Mouse (Mus musculus): Measurements from ENCODE around the gene Gm10961. TPM values are rescaled to one million over a fixed set of nuclear protein-coding genes. Genes with fewer than 3 reads are reported as not detected.

The Gm10961 gene
- not detected in 2 replicates for polyA plus RNA-seq (2015; fragmentation: Nextera tagmentation; extraction: Ambion mirVana)

- Histone ChIP-seq H3K36me3 (peaks cover 34% of the 10 kb centered on the region), H3K9me3 (no peaks in the 10 kb centered on the region), H3K4me1 (peaks cover 17% of the 10 kb centered on the region), H3K27me3 (replicated peaks) (no peaks in the 10 kb centered on the region), H3K9ac (peak within 1 kb of the TSS; percentile 97), H3K27ac (replicated peaks) (peak within 1 kb of the TSS; percentile 92), H3K4me2 (peak within 1 kb of the TSS; percentile 91), H3K4me3 (peak within 1 kb of the TSS; percentile 94)
- under 1% methylated on average over 47 of the region's 48 CpGs for WGBS
- peak; percentile 52; the same call in 1 of the 2 replicates for ATAC-seq (ENCODE audit: extremely low read depth, insufficient number of reproducible peaks, low FRiP score, low TSS enrichment)
Observed at GRCm38 (mm10) chr3:107630682-107631522, at the start of gene Gm10961. Gm10961 (plus strand) TSS chr3:107631322.

GRCm38 (mm10) chr3:107582130-107582874 is 48.8 kb upstream of the Gm10961 start:
- Histone ChIP-seq H3K4me1 (peaks cover 29% of the 10 kb centered on the region), H3K4me2 (peak overlapping the region; percentile 79), H3K9ac (peak overlapping the region; percentile 67), H3K27me3 (replicated peaks) (peaks cover 89% of the 10 kb centered on the region), H3K9me3 (no peaks in the 10 kb centered on the region), H3K4me3 (peak overlapping the region; percentile 50), H3K36me3 (no peaks in the 10 kb centered on the region), H3K27ac (replicated peaks) (no peak overlapping the region)
- no peak for ATAC-seq (ENCODE audit: extremely low read depth, insufficient number of reproducible peaks, low FRiP score, low TSS enrichment)
- 3% methylated on average over 18 of the region's 18 CpGs for WGBS

GRCm38 (mm10) chr3:107582875-107583767 is 48.0 kb upstream of the Gm10961 start:
- no peaks in the 10 kb centered on the region for H3K36me3 ChIP-seq
- H3K9ac ChIP-seq: peak overlapping the region; percentile 67
- H3K4me3 ChIP-seq: peak overlapping the region; percentile 50
- H3K27ac ChIP-seq (replicated peaks): no peak overlapping the region
- H3K4me1 ChIP-seq: peaks cover 22% of the 10 kb centered on the region
- ATAC-seq (ENCODE audit: extremely low read depth, insufficient number of reproducible peaks, low FRiP score, low TSS enrichment): no peak
- peak overlapping the region; percentile 79 for H3K4me2 ChIP-seq
- peaks cover 97% of the 10 kb centered on the region for H3K27me3 ChIP-seq (replicated peaks)
- no peaks in the 10 kb centered on the region for H3K9me3 ChIP-seq
- WGBS: 1% methylated on average over 65 of the region's 65 CpGs

GRCm38 (mm10) chr3:107583893-107584292 is 47.2 kb upstream of the Gm10961 start:
- ATAC-seq (ENCODE audit: extremely low read depth, insufficient number of reproducible peaks, low FRiP score, low TSS enrichment): no peak
- Histone ChIP-seq H3K36me3 (no peaks in the 10 kb centered on the region), H3K4me1 (peaks cover 22% of the 10 kb centered on the region), H3K9me3 (no peaks in the 10 kb centered on the region), H3K4me2 (no peak overlapping the region), H3K4me3 (no peak overlapping the region), H3K9ac (no peak overlapping the region), H3K27me3 (replicated peaks) (peaks cover 98% of the 10 kb centered on the region), H3K27ac (replicated peaks) (no peak overlapping the region)
- 18% methylated on average over 1 of the region's 1 CpGs for WGBS

GRCm38 (mm10) chr3:107586504-107586903 is 44.6 kb upstream of the Gm10961 start:
- Histone ChIP-seq H3K9ac (no peak overlapping the region), H3K9me3 (no peaks in the 10 kb centered on the region), H3K36me3 (no peaks in the 10 kb centered on the region), H3K4me2 (no peak overlapping the region; the same call in 1 of the 2 replicates), H3K27me3 (replicated peaks) (peaks cover 98% of the 10 kb centered on the region), H3K4me3 (no peak overlapping the region), H3K27ac (replicated peaks) (no peak overlapping the region), H3K4me1 (peaks cover 22% of the 10 kb centered on the region)
- ATAC-seq (ENCODE audit: extremely low read depth, insufficient number of reproducible peaks, low FRiP score, low TSS enrichment): no peak
- WGBS: 49% methylated on average over 6 of the region's 6 CpGs

GRCm38 (mm10) chr3:107591612-107592011 is 39.5 kb upstream of the Gm10961 start:
- no peak for ATAC-seq (ENCODE audit: extremely low read depth, insufficient number of reproducible peaks, low FRiP score, low TSS enrichment)
- no peak overlapping the region for H3K4me3 ChIP-seq

GRCm38 (mm10) chr3:107593632-107594031 is 37.5 kb upstream of the Gm10961 start:
- no peak overlapping the region for H3K27ac ChIP-seq (replicated peaks)
- H3K36me3 ChIP-seq: no peaks in the 10 kb centered on the region
- no peak overlapping the region for H3K9ac ChIP-seq
- no peak overlapping the region for H3K4me2 ChIP-seq
- peaks cover 97% of the 10 kb centered on the region for H3K27me3 ChIP-seq (replicated peaks)
- no peak for ATAC-seq (ENCODE audit: extremely low read depth, insufficient number of reproducible peaks, low FRiP score, low TSS enrichment)
- no peak overlapping the region for H3K4me3 ChIP-seq
- peaks cover 21% of the 10 kb centered on the region for H3K4me1 ChIP-seq
- 56% methylated on average over 2 of the region's 2 CpGs for WGBS
- no peaks in the 10 kb centered on the region for H3K9me3 ChIP-seq

More at GRCm38 (mm10) chr3:107591612-107592011, 39.5 kb upstream of the Gm10961 start:
- no peak overlapping the region for H3K4me2 ChIP-seq
- peaks cover 99% of the 10 kb centered on the region for H3K27me3 ChIP-seq (replicated peaks)
- peaks cover 24% of the 10 kb centered on the region for H3K4me1 ChIP-seq
- H3K36me3 ChIP-seq: no peaks in the 10 kb centered on the region
- no peak overlapping the region for H3K9ac ChIP-seq
- 68% methylated on average over 1 of the region's 1 CpGs for WGBS
- no peaks in the 10 kb centered on the region for H3K9me3 ChIP-seq
- no peak overlapping the region for H3K27ac ChIP-seq (replicated peaks)

GRCm38 (mm10) chr3:107594662-107595263 is 36.4 kb upstream of the Gm10961 start, which contains the start of gene Alx3:
Alx3 (plus strand) TSS chr3:107595031.
- H3K4me2 ChIP-seq: peak within 1 kb of the TSS; percentile 74
- no peaks in the 10 kb centered on the region for H3K36me3 ChIP-seq
- H3K4me3 ChIP-seq: peak within 1 kb of the TSS; percentile 52
- H3K27me3 ChIP-seq (replicated peaks): peaks cover 97% of the 10 kb centered on the region
- peaks cover 21% of the 10 kb centered on the region for H3K4me1 ChIP-seq
- no peak for ATAC-seq (ENCODE audit: extremely low read depth, insufficient number of reproducible peaks, low FRiP score, low TSS enrichment)
- H3K27ac ChIP-seq (replicated peaks): no peak within 1 kb of the TSS
- 1% methylated on average over 41 of the region's 46 CpGs for WGBS
- H3K9ac ChIP-seq: peak within 1 kb of the TSS; percentile 71
- H3K9me3 ChIP-seq: no peaks in the 10 kb centered on the region

GRCm38 (mm10) chr3:107595264-107595937 is 35.7 kb upstream of the Gm10961 start:
- H3K36me3 ChIP-seq: no peaks in the 10 kb centered on the region
- under 1% methylated on average over 50 of the region's 50 CpGs for WGBS
- H3K9me3 ChIP-seq: no peaks in the 10 kb centered on the region
- H3K4me2 ChIP-seq: peak overlapping the region; percentile 74
- no peak overlapping the region for H3K27ac ChIP-seq (replicated peaks)
- ATAC-seq (ENCODE audit: extremely low read depth, insufficient number of reproducible peaks, low FRiP score, low TSS enrichment): no peak
- peaks cover 97% of the 10 kb centered on the region for H3K27me3 ChIP-seq (replicated peaks)
- H3K9ac ChIP-seq: peak overlapping the region; percentile 71
- peaks cover 21% of the 10 kb centered on the region for H3K4me1 ChIP-seq
- peak overlapping the region; percentile 52 for H3K4me3 ChIP-seq

GRCm38 (mm10) chr3:107595938-107596461 is 35.1 kb upstream of the Gm10961 start:
- ATAC-seq (ENCODE audit: extremely low read depth, insufficient number of reproducible peaks, low FRiP score, low TSS enrichment): no peak
- H3K4me2 ChIP-seq: peak overlapping the region; percentile 74

More at GRCm38 (mm10) chr3:107595938-107596461, 35.1 kb upstream of the Gm10961 start:
- Histone ChIP-seq H3K27me3 (replicated peaks) (peaks cover 98% of the 10 kb centered on the region), H3K9me3 (no peaks in the 10 kb centered on the region), H3K4me1 (peaks cover 21% of the 10 kb centered on the region), H3K4me3 (peak overlapping the region; percentile 52), H3K36me3 (no peaks in the 10 kb centered on the region), H3K27ac (replicated peaks) (no peak overlapping the region), H3K9ac (no peak overlapping the region)
- 2% methylated on average over 34 of the region's 34 CpGs for WGBS
